Mouse (Mus musculus): ENCODE data around the gene 4930518I15Rik. TPM values are rescaled to one million over a fixed set of nuclear protein-coding genes. Genes with fewer than 3 reads are reported as not detected.
A peak's percentile ranks its signal among the peaks of the same experiment; 100 is the strongest.
"Not testable (repeated sequence)": the region's sequence is repeated elsewhere in the genome, so short reads cannot be mapped to it uniquely, and the experiment has no call there.

Gene 4930518I15Rik
- polyA plus RNA-seq, 1 experiment from 2014 or later: 11.6 TPM

- no peak overlapping the region for H3K27ac ChIP-seq (replicated peaks)
- H3K36me3 ChIP-seq: no peaks in the 10 kb centered on the region
- no peak overlapping the region for H3K9ac ChIP-seq (replicated peaks)
- no peak overlapping the region for H3K4me2 ChIP-seq (replicated peaks)
- H3K4me3 ChIP-seq: no peak overlapping the region
- H3K4me1 ChIP-seq: peaks cover 8% of the 10 kb centered on the region; the same call in 1 of the 2 replicates
- WGBS: 67% methylated on average over 6 of the region's 6 CpGs
- ATAC-seq (ENCODE audit: low FRiP score, low read depth): no peak
- no peaks in the 10 kb centered on the region for H3K9me3 ChIP-seq
- no peaks in the 10 kb centered on the region for H3K27me3 ChIP-seq
Observed at GRCm38 (mm10) chr2:156892821-156893220, 35.1 kb upstream of the 4930518I15Rik start.

GRCm38 (mm10) chr2:156892240-156892639 is 34.5 kb upstream of the 4930518I15Rik start:
- Histone ChIP-seq H3K4me1 (peaks cover 8% of the 10 kb centered on the region; the same call in 1 of the 2 replicates), H3K4me2 (replicated peaks) (no peak overlapping the region), H3K9ac (replicated peaks) (no peak overlapping the region), H3K27ac (replicated peaks) (0 out of 2 replicates have a peak overlapping the region, but pooled peaks have one; percentile 46), H3K36me3 (no peaks in the 10 kb centered on the region), H3K9me3 (no peaks in the 10 kb centered on the region), H3K27me3 (no peaks in the 10 kb centered on the region), H3K4me3 (no peak overlapping the region)
- ATAC-seq (ENCODE audit: low FRiP score, low read depth): no peak
- 36% methylated on average over 3 of the region's 3 CpGs for WGBS

GRCm38 (mm10) chr2:156888490-156888889 is 30.7 kb upstream of the 4930518I15Rik start:
- H3K4me3 ChIP-seq: no peak overlapping the region
- 77% methylated on average over 3 of the region's 3 CpGs for WGBS
- ATAC-seq (ENCODE audit: low FRiP score, low read depth): no peak

GRCm38 (mm10) chr2:156887017-156887416 is 29.3 kb upstream of the 4930518I15Rik start, which contains the start of gene Sla2:
Gene Sla2, minus strand, starts transcription at chr2:156887192.
- Histone ChIP-seq H3K27ac (replicated peaks) (no peak within 1 kb of the TSS), H3K4me2 (replicated peaks) (no peak within 1 kb of the TSS), H3K9ac (replicated peaks) (no peak within 1 kb of the TSS), H3K4me3 (no peak within 1 kb of the TSS), H3K36me3 (no peaks in the 10 kb centered on the region), H3K9me3 (no peaks in the 10 kb centered on the region), H3K4me1 (peaks cover 2% of the 10 kb centered on the region; the same call in 1 of the 2 replicates), H3K27me3 (no peaks in the 10 kb centered on the region)
- 76% methylated on average over 6 of the region's 6 CpGs for WGBS
- ATAC-seq (ENCODE audit: low FRiP score, low read depth): no peak

More at GRCm38 (mm10) chr2:156888490-156888889, 30.7 kb upstream of the 4930518I15Rik start:
- Histone ChIP-seq H3K9ac (replicated peaks) (no peak overlapping the region), H3K4me1 (peaks cover 8% of the 10 kb centered on the region; the same call in 1 of the 2 replicates), H3K9me3 (no peaks in the 10 kb centered on the region), H3K27me3 (no peaks in the 10 kb centered on the region), H3K4me2 (replicated peaks) (no peak overlapping the region), H3K27ac (replicated peaks) (no peak overlapping the region), H3K36me3 (no peaks in the 10 kb centered on the region)

- Histone ChIP-seq H3K36me3 (no peaks in the 10 kb centered on the region), H3K9me3 (no peaks in the 10 kb centered on the region), H3K4me2 (replicated peaks) (no peak overlapping the region), H3K9ac (replicated peaks) (no peak overlapping the region), H3K27ac (replicated peaks) (no peak overlapping the region), H3K27me3 (no peaks in the 10 kb centered on the region), H3K4me3 (no peak overlapping the region), H3K4me1 (no peaks in the 10 kb centered on the region)
- WGBS: 84% methylated on average over 10 of the region's 10 CpGs
- no peak for ATAC-seq (ENCODE audit: low FRiP score, low read depth)
Observed at GRCm38 (mm10) chr2:156886084-156886631, 28.4 kb upstream of the 4930518I15Rik start.

GRCm38 (mm10) chr2:156885666-156886065 is 27.9 kb upstream of the 4930518I15Rik start:
- not testable (repeated sequence) for H3K36me3 ChIP-seq; H3K9ac ChIP-seq (replicated peaks); H3K9me3 ChIP-seq; ATAC-seq (ENCODE audit: low FRiP score, low read depth); H3K4me2 ChIP-seq (replicated peaks); H3K27ac ChIP-seq (replicated peaks); H3K4me1 ChIP-seq; H3K4me3 ChIP-seq; H3K27me3 ChIP-seq
- 76% methylated on average over 2 of the region's 2 CpGs for WGBS

- Histone ChIP-seq H3K4me2 (replicated peaks) (no peak overlapping the region), H3K27ac (replicated peaks) (no peak overlapping the region), H3K4me1 (no peaks in the 10 kb centered on the region), H3K27me3 (no peaks in the 10 kb centered on the region), H3K9me3 (no peaks in the 10 kb centered on the region), H3K36me3 (no peaks in the 10 kb centered on the region), H3K9ac (replicated peaks) (no peak overlapping the region), H3K4me3 (no peak overlapping the region)
- WGBS: 93% methylated on average over 10 of the region's 10 CpGs
- no peak for ATAC-seq (ENCODE audit: low FRiP score, low read depth)
Observed at GRCm38 (mm10) chr2:156884396-156885211, 26.9 kb upstream of the 4930518I15Rik start.

GRCm38 (mm10) chr2:156882431-156883001 is 24.8 kb upstream of the 4930518I15Rik start:
- H3K9me3 ChIP-seq: no peaks in the 10 kb centered on the region
- 41% methylated on average over 10 of the region's 10 CpGs for whole genome bisulfite sequencing
- H3K9ac ChIP-seq (replicated peaks): no peak overlapping the region
- H3K4me3 ChIP-seq: no peak overlapping the region
- H3K27me3 ChIP-seq: no peaks in the 10 kb centered on the region
- H3K4me2 ChIP-seq (replicated peaks): no peak overlapping the region
- no peak for ATAC-seq (ENCODE audit: low FRiP score, low read depth)
- H3K36me3 ChIP-seq: no peaks in the 10 kb centered on the region
- no peaks in the 10 kb centered on the region for H3K4me1 ChIP-seq
- no peak overlapping the region for H3K27ac ChIP-seq (replicated peaks)

- Histone ChIP-seq H3K4me2 (replicated peaks) (no peak overlapping the region), H3K9ac (replicated peaks) (no peak overlapping the region), H3K27me3 (no peaks in the 10 kb centered on the region), H3K27ac (replicated peaks) (no peak overlapping the region), H3K36me3 (peaks cover 8% of the 10 kb centered on the region), H3K4me3 (no peak overlapping the region), H3K9me3 (no peaks in the 10 kb centered on the region), H3K4me1 (no peaks in the 10 kb centered on the region)
- WGBS: 81% methylated on average over 3 of the region's 3 CpGs
- ATAC-seq (ENCODE audit: low FRiP score, low read depth): no peak
Observed at GRCm38 (mm10) chr2:156879541-156879940, 21.8 kb upstream of the 4930518I15Rik start.

- H3K4me3 ChIP-seq: no peak overlapping the region
- H3K27ac ChIP-seq (replicated peaks): no peak overlapping the region
- WGBS: 73% methylated on average over 9 of the region's 9 CpGs
- H3K36me3 ChIP-seq: peaks cover 25% of the 10 kb centered on the region
- H3K4me1 ChIP-seq: no peaks in the 10 kb centered on the region
- H3K27me3 ChIP-seq: no peaks in the 10 kb centered on the region
- no peak overlapping the region for H3K4me2 ChIP-seq (replicated peaks)
- H3K9me3 ChIP-seq: no peaks in the 10 kb centered on the region
- ATAC-seq (ENCODE audit: low FRiP score, low read depth): no peak
- H3K9ac ChIP-seq (replicated peaks): no peak overlapping the region
Observed at GRCm38 (mm10) chr2:156877726-156878125, 20.0 kb upstream of the 4930518I15Rik start.

- Histone ChIP-seq H3K27ac (replicated peaks) (no peak overlapping the region), H3K4me2 (replicated peaks) (no peak overlapping the region), H3K9me3 (no peaks in the 10 kb centered on the region), H3K27me3 (no peaks in the 10 kb centered on the region), H3K4me3 (no peak overlapping the region), H3K4me1 (no peaks in the 10 kb centered on the region; the same call in 1 of the 2 replicates), H3K36me3 (peaks cover 47% of the 10 kb centered on the region), H3K9ac (replicated peaks) (no peak overlapping the region)
- no peak for ATAC-seq (ENCODE audit: low FRiP score, low read depth)
- WGBS: 96% methylated on average over 4 of the region's 4 CpGs
Observed at GRCm38 (mm10) chr2:156874760-156875510, 17.2 kb upstream of the 4930518I15Rik start.
